Comparison of ENCODE assay signal across 24 mouse cellular contexts in genomic region chr7:118852611-118853010, GRCm38 (mm10). TPM values are rescaled to one million over a fixed set of nuclear protein-coding genes. Genes with fewer than 3 reads are reported as not detected.
A peak's percentile ranks its signal among the peaks of the same experiment; 100 is the strongest.
DNase-seq lines count a peak whose midpoint lies in the region; ATAC-seq and TF ChIP-seq lines count a peak whose summit lies in the region.
"Had no signal": no experiment of that assay in that cellular context is flagged by ENCODE, and none has a peak within 500 bp of the region (broad histone marks: within the 10 kb centered on the region; RNA-seq: fewer than 3 reads in every experiment).

No protein-coding gene starts in this region.

- no peak for ATAC-seq in embryonic facial prominence, embryonic 15.5 days (ENCODE audit: insufficient number of reproducible peaks, low FRiP score, low TSS enrichment, low read depth)
- no peak for ATAC-seq in heart, embryonic 16.5 days (replicated peaks; ENCODE audit: extremely low read depth, insufficient read depth, low FRiP score)
- ATAC-seq: CD4-positive, CD25-positive, alpha-beta regulatory T cell, adult 4 months; forebrain, embryonic 16.5 days; hindbrain, embryonic 16.5 days; inflammation-experienced regulatory T-cells, adult 6 months; intestine, postnatal 0 days had no signal

- no peaks in the 10 kb centered on the region for H3K9me3 ChIP-seq in embryonic facial prominence, embryonic 15.5 days (replicated peaks)
- H3K9me3 ChIP-seq in embryonic facial prominence, embryonic 10.5 days = no peaks in the 10 kb centered on the region
- H3K9me3 ChIP-seq in heart, embryonic 16.5 days (replicated peaks; ENCODE audit: control insufficient read depth, low read length) = no peaks in the 10 kb centered on the region
- no peaks in the 10 kb centered on the region for H3K9me3 ChIP-seq in heart, embryonic 10.5 days
- H3K9me3 ChIP-seq: forebrain, embryonic 10.5 days; hindbrain, embryonic 12.5 days had no signal

- WGBS in embryonic facial prominence, embryonic 15.5 days = 87% methylated on average over 4 of the region's 4 CpGs
- WGBS in embryonic facial prominence, embryonic 10.5 days = 87% methylated on average over 4 of the region's 4 CpGs
- 47% methylated on average over 4 of the region's 4 CpGs for WGBS in heart, adult 2 months
- 77% methylated on average over 4 of the region's 4 CpGs for WGBS in heart, embryonic 16.5 days
- 83% methylated on average over 4 of the region's 4 CpGs for WGBS in heart, embryonic 10.5 days

- intact Hi-C loops in heart, adult 2 months (cut with DNase I) = no loop called here

- no peak for TF ChIP-seq POLR2A in heart, adult 2 months (IDR thresholded peaks at IDR 0.05; ENCODE audit: insufficient read depth, low read depth, low read length)
- no peak for TF ChIP-seq POLR2A in testis, adult 2 months (IDR thresholded peaks at IDR 0.05; ENCODE audit: control insufficient read depth, low read depth, low read length)

- peaks cover 37% of the 10 kb centered on the region for H3K4me1 ChIP-seq in embryonic facial prominence, embryonic 15.5 days
- peaks cover 23% of the 10 kb centered on the region for H3K4me1 ChIP-seq in embryonic facial prominence, embryonic 10.5 days
- peaks cover 13% of the 10 kb centered on the region for H3K4me1 ChIP-seq in heart, adult 2 months (ENCODE audit: control insufficient read depth, insufficient read depth, low read length)
- peaks cover 54% of the 10 kb centered on the region for H3K4me1 ChIP-seq in heart, embryonic 16.5 days (ENCODE audit: control insufficient read depth, insufficient read depth, low read length)
- H3K4me1 ChIP-seq in heart, embryonic 10.5 days = peaks cover 35% of the 10 kb centered on the region
- H3K4me1 ChIP-seq in testis, adult 2 months (ENCODE audit: control insufficient read depth, insufficient read depth, low read length) = no peaks in the 10 kb centered on the region; the same call in none of the 2 replicates

- DNase-seq in embryonic facial prominence, embryonic 10.5 days (ENCODE audit: low spot score) = no peak
- DNase-seq in heart, adult 2 months = no peak
- DNase-seq in heart, adult 8-10 months (ENCODE audit: low spot score) = no peak
- DNase-seq in heart, embryonic 10.5 days (ENCODE audit: low spot score) = no peak
- DNase-seq in testis, postnatal 10 days (ENCODE audit: low spot score) = no peak
- DNase-seq: adrenal gland, postnatal 10 days; B cell, adult 2 months; cerebellum, adult 18-20 months; cerebellum, adult 9-11 months; cerebellum, postnatal 36 days; gastrocnemius, postnatal 25 days; heart, postnatal 10 days; kidney, adult 9 months had no signal

- 0 out of 2 replicates have a peak overlapping the region, but pooled peaks have one; percentile 1 for H3K4me3 ChIP-seq in embryonic facial prominence, embryonic 15.5 days (replicated peaks)
- no peak overlapping the region for H3K4me3 ChIP-seq in embryonic facial prominence, embryonic 10.5 days
- H3K4me3 ChIP-seq in heart, adult 2 months = no peak overlapping the region
- no peak overlapping the region for H3K4me3 ChIP-seq in heart, embryonic 16.5 days (ENCODE audit: low read length)
- no peak overlapping the region for H3K4me3 ChIP-seq in heart, embryonic 10.5 days
- H3K4me3 ChIP-seq in testis, adult 2 months (ENCODE audit: control insufficient read depth, low read depth, low read length) = peak overlapping the region; percentile 46
- H3K4me3 ChIP-seq: erythroblast, embryonic 14.5 days; forebrain, embryonic 10.5 days; hindbrain, embryonic 12.5 days had no signal

- H3K27me3 ChIP-seq in embryonic facial prominence, embryonic 15.5 days = no peaks in the 10 kb centered on the region
- H3K27me3 ChIP-seq in embryonic facial prominence, embryonic 10.5 days (replicated peaks; ENCODE audit: low read depth, poor library complexity, severe bottlenecking) = no peaks in the 10 kb centered on the region
- H3K27me3 ChIP-seq in heart, adult 2 months (ENCODE audit: control insufficient read depth, insufficient read depth, low read length) = no peaks in the 10 kb centered on the region
- H3K27me3 ChIP-seq in heart, embryonic 16.5 days (ENCODE audit: control insufficient read depth, insufficient read depth, low read length) = no peaks in the 10 kb centered on the region
- no peaks in the 10 kb centered on the region for H3K27me3 ChIP-seq in heart, embryonic 10.5 days (ENCODE audit: insufficient read depth, poor library complexity, severe bottlenecking)
- H3K27me3 ChIP-seq in testis, adult 2 months (ENCODE audit: control insufficient read depth, insufficient read depth, low read length) = no peaks in the 10 kb centered on the region
- H3K27me3 ChIP-seq: hindbrain, embryonic 12.5 days had no signal

- peaks cover 54% of the 10 kb centered on the region for H3K36me3 ChIP-seq in embryonic facial prominence, embryonic 15.5 days
- H3K36me3 ChIP-seq in embryonic facial prominence, embryonic 10.5 days (replicated peaks) = peaks cover 67% of the 10 kb centered on the region
- H3K36me3 ChIP-seq in heart, adult 2 months (ENCODE audit: control insufficient read depth, insufficient read depth, low read length) = peaks cover 9% of the 10 kb centered on the region
- peaks cover 24% of the 10 kb centered on the region for H3K36me3 ChIP-seq in heart, embryonic 16.5 days (ENCODE audit: control insufficient read depth, insufficient read depth)
- peaks cover 59% of the 10 kb centered on the region for H3K36me3 ChIP-seq in heart, embryonic 10.5 days
- no peaks in the 10 kb centered on the region; the same call in 1 of the 2 replicates for H3K36me3 ChIP-seq in testis, adult 2 months (ENCODE audit: control insufficient read depth, insufficient read depth, low read length)

- TF ChIP-seq CTCF in heart, adult 2 months (IDR thresholded peaks at IDR 0.05) = no peak
- no peak for TF ChIP-seq CTCF in testis, adult 2 months (IDR thresholded peaks at IDR 0.05; ENCODE audit: control insufficient read depth, insufficient read depth, insufficient replicate concordance, low read depth, low read length)

- TF ChIP-seq EP300 in heart, adult 2 months (IDR thresholded peaks at IDR 0.05; ENCODE audit: insufficient read depth, low read depth, low read length) = no peak

- no peak overlapping the region for H3K27ac ChIP-seq in embryonic facial prominence, embryonic 15.5 days (replicated peaks)
- no peak overlapping the region for H3K27ac ChIP-seq in embryonic facial prominence, embryonic 10.5 days (replicated peaks)
- peak overlapping the region; percentile 24; the same call in 1 of the 2 replicates for H3K27ac ChIP-seq in heart, adult 2 months
- H3K27ac ChIP-seq in heart, embryonic 16.5 days (ENCODE audit: low read length) = peak overlapping the region; percentile 65; the same call in 1 of the 2 replicates
- no peak overlapping the region for H3K27ac ChIP-seq in heart, embryonic 10.5 days
- H3K27ac ChIP-seq in testis, adult 2 months (ENCODE audit: control insufficient read depth, insufficient read depth, low read depth, low read length) = no peak overlapping the region
- H3K27ac ChIP-seq: forebrain, embryonic 10.5 days; hindbrain, embryonic 12.5 days had no signal

- H3K4me2 ChIP-seq in embryonic facial prominence, embryonic 15.5 days (replicated peaks) = no peak overlapping the region
- H3K4me2 ChIP-seq in heart, embryonic 16.5 days (ENCODE audit: low read depth, low read length) = no peak overlapping the region
- H3K4me2 ChIP-seq: hindbrain, embryonic 12.5 days had no signal

- H3K9ac ChIP-seq in embryonic facial prominence, embryonic 15.5 days = no peak overlapping the region
- no peak overlapping the region for H3K9ac ChIP-seq in heart, adult 2 months (ENCODE audit: low read depth, low read length)
- H3K9ac ChIP-seq in heart, embryonic 16.5 days (ENCODE audit: low read length) = no peak overlapping the region
- H3K9ac ChIP-seq: hindbrain, embryonic 12.5 days had no signal

- no peaks in the 10 kb centered on the region for H3K79me2 ChIP-seq in heart, adult 2 months (replicated peaks; ENCODE audit: control insufficient read depth, insufficient read depth, low read length)

RNA-seq across cellular contexts. Expression of gene Iqck, which starts 2.9 kb away (rescaled TPM):
- 4.3 and 5.4 TPM in 2 replicates for polyA plus RNA-seq in embryonic facial prominence, embryonic 15.5 days (2015; fragmentation: Nextera tagmentation; extraction: Ambion mirVana)
- 2.7 and 3.1 TPM in 2 replicates for polyA plus RNA-seq in embryonic facial prominence, embryonic 10.5 days (2016; fragmentation: Nextera tagmentation; extraction: Ambion mirVana)
- total RNA-seq in heart, adult 2 months (2021) = under 1 TPM; 0.29 to 0.32 TPM
- polyA plus RNA-seq in heart, adult 2 months (2012; rRNA removed) = 0.70 and 0.88 TPM in 2 replicates
- total RNA-seq in heart, adult 8-10 months (2022) = under 1 TPM; 0.32 to 0.72 (median 0.49) TPM
- 1.0 and 1.1 TPM in 2 replicates for polyA plus RNA-seq in heart, embryonic 16.5 days (2015; fragmentation: Nextera tagmentation; extraction: Ambion mirVana)
- polyA plus RNA-seq in heart, embryonic 10.5 days (2016; fragmentation: Nextera tagmentation; extraction: Ambion mirVana) = 0.90 and 1.6 TPM in 2 replicates
- 41.3 and 47.7 TPM in 2 replicates for polyA plus RNA-seq in testis, adult 2 months (2012; rRNA removed)

RNA-seq across cellular contexts. Expression of gene Knop1, which starts 3.4 kb away (rescaled TPM):
- polyA plus RNA-seq in embryonic facial prominence, embryonic 15.5 days (2015; fragmentation: Nextera tagmentation; extraction: Ambion mirVana) = 86.7 and 95.2 TPM in 2 replicates
- 161 and 162 TPM in 2 replicates for polyA plus RNA-seq in embryonic facial prominence, embryonic 10.5 days (2016; fragmentation: Nextera tagmentation; extraction: Ambion mirVana)
- 10 to 100 TPM; 13.7 to 14.0 TPM for total RNA-seq in heart, adult 2 months (2021)
- 5.3 and 9.8 TPM in 2 replicates for polyA plus RNA-seq in heart, adult 2 months (2012; rRNA removed)
- 10 to 100 TPM; 13.0 to 14.8 (median 14.0) TPM for total RNA-seq in heart, adult 8-10 months (2022)
- 41.3 and 42.8 TPM in 2 replicates for polyA plus RNA-seq in heart, embryonic 16.5 days (2015; fragmentation: Nextera tagmentation; extraction: Ambion mirVana)
- polyA plus RNA-seq in heart, embryonic 10.5 days (2016; fragmentation: Nextera tagmentation; extraction: Ambion mirVana) = 61.8 and 88.1 TPM in 2 replicates
- polyA plus RNA-seq in testis, adult 2 months (2012; rRNA removed) = 26.1 and 34.7 TPM in 2 replicates

Comparison
In these comparisons a context has a peak if more than half of its experiments do, and no peak if none do; other contexts are left out.
1. H3K27ac ChIP-seq: peak in heart, adult 2 months (single experiment) and heart, embryonic 16.5 days (single experiment); none in embryonic facial prominence, embryonic 15.5 days (single experiment), embryonic facial prominence, embryonic 10.5 days (single experiment), heart, embryonic 10.5 days (single experiment) and testis, adult 2 months (single experiment).
2. H3K4me3 ChIP-seq: peak in embryonic facial prominence, embryonic 15.5 days (single experiment) and testis, adult 2 months (single experiment); none in embryonic facial prominence, embryonic 10.5 days (single experiment), heart, adult 2 months (single experiment), heart, embryonic 16.5 days (single experiment) and heart, embryonic 10.5 days (single experiment).